Mouse (Mus musculus): ENCODE measurements around the gene Myo5a. TPM values are rescaled to one million over a fixed set of nuclear protein-coding genes. Genes with fewer than 3 reads are reported as not detected.

Gene Myo5a
- total RNA-seq (2021) = 1 to 10 TPM; 9.2 to 9.9 TPM
- long read RNA-seq, experiment 1, partial matches to known transcripts = 0 of 4 reads
- long read RNA-seq, experiment 1, other reads (novel, unspliced or antisense) = 4 of 4 reads
- long read RNA-seq, experiment 2, partial matches to known transcripts = 1 of 3 reads
- long read RNA-seq, experiment 2, other reads (novel, unspliced or antisense) = 2 of 3 reads

DNA sequence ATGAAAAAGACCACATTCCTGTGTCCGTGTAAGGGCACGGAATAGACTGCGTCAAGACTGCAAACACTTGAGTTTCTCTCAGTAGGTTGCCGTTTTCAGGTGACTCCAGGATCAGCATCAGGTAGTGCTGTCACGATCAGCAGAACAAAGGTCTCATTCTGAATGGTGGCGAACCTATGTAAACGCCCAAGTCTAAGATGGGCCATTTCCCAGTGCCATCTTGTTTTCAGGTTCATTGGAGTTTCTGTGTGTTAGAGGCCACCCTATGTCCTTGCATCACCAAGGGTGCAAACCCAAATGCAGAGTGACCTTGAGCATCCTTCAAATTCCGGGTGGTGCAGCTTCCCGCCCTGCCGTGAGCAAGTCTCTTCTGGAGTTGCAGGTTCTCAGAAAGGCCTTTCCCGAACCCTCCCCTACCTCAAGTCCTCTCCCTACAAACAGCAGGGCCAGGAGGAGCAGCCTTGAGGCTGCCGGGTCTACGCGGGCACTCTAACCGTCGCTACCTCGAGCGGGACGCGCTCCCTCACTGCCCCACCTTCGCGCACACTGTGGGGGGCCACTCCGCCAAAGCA, at the start of gene Myo5a:
Gene Myo5a (plus strand): TSS at position 559 of the 572 bp plus-strand sequence.
- DNase-seq = no peak
- intact Hi-C loops (cut with DNase I) = no loop called here

DNA sequence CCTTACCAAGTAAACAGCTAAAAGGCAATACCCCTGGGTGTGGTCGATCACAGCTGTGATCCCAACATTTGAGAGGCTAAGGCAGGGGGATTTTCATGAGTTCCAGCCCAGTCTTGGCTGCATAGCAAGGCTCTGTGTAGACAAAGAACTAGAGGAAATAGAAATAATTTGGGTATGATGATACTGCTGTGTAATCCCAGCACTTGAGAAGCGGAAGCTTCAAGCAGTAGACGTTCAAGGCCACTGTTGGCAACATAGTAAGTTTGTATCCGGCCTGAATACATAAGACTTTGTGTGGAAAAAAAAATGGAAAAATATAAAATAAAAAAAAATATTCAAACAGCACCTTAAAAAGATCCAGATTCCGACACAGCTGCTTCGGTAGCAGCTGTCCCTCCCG, 48.3 kb upstream of the Myo5a start:
- no peak for DNase-seq
- intact Hi-C loops (cut with DNase I) = no loop called here

DNA sequence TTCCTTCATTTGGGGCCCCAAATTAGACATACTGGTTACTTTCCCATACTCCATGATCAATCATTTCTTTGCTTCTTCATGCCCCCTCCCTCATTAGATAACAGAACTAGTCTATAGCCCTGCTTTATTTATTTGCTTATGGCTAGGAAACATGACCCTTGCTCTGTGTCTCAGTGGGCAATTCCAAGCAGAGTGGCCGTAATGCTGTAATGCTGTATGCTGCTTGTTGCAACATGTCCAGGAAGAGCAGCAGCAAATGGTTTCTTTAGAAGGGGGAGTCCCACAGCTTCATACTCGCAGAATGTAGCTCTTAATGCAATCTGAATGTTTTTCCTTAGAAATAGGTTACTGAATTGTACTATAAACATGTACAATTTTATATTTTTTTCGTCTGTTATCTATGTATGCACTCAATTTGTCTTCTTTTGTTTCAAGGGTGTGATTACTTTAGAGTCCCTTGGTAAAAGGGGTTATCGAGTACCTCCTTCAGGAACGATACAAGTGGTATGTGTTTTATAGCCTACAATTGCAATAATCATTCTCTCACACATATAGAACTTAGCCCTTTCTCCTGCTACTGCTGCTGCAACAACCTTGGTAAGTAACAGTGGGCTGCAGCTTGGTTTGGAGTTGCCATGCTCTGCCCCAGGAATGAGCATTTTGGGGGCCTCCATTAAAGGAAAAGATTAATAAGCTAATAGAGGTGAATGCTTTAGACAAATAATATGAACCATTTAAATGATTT, 47.5 kb upstream of the Myo5a start:
- no peak for DNase-seq
- intact Hi-C loops (cut with DNase I) = no loop called here

DNA sequence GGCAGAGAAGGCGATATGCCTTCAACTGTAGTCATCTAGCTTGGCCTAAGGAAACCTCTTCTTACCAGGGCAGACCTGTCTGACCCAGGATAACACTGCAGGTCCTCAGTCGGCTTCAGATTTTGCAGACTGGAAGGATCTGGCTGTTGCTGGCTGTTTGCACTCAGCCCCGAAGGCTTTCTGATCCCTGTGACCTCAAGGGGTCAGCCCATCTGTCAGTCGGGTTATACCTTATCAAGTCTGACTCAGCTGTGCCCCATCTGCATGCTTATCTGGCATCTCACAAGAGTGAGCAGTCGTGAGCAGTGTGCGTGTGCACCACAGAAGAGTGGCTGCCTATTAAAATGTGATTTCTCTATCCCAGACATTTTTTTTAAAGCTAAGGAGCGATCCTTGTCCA, 46.7 kb upstream of the Myo5a start:
- intact Hi-C loops (cut with DNase I) = no loop called here
- no peak for DNase-seq

DNA sequence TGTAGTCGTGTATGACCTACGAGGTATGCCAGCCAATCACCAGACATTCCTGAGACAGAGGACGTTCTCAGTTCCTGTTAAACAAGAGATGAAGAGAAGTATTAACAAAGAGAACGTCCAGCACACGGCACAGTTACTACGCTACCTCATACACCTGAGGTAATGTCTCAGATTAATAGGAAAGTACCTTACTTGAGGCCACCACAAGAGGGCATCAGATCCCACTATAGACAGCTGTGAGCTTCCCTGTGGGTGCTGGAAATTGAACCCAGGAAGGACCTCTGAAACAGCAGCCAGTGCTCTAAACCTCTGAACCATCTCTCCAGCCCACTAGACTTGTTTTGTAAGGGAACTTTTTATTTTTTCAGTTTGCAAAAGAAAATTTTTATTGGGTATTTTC, 45.1 kb upstream of the Myo5a start:
- intact Hi-C loops (cut with DNase I) = no loop called here
- DNase-seq = no peak

DNA sequence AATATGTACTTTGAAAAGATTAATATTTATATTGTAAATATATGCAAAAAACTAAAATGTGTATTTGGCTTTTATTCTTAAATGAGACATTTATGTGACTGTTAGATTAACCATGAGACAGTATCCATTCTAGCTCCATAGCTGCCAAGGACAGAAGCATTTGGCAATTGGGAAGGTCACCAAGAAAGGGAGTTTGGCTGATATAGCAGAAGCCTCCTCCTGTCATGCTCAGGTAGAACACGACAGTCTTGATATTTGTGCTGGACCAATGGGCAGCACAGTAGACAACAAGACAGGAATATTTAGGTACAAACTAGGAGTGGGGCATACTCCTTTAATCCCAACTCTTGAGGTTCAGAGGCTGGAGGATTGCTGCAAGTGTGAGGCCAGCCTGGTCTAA, 38.4 kb upstream of the Myo5a start:
- intact Hi-C loops (cut with DNase I) = loop anchor here (5.0 kb wide), 1 partner anchor 125 kb away; no protein-coding TSS in a partner anchor
- no peak for DNase-seq

DNA sequence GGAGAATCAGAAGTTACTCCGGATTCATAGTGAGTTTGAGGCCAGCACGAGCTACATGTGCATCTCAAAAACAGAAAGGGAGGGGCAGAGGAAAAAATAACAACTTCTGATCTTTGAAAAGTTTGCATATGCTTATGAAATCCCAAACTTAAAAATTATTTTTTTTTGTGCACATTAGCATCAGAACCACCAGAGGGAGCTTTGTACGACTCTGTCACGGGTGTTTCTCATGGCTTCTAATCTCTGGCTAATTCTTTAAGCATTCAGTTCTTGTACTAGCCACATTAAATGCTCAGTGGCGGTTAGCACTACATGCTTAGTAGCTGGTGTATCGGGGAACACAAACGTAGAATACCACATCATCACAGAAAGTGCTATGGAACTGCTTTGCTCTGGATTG, 37.7 kb upstream of the Myo5a start:
- intact Hi-C loops (cut with DNase I) = loop anchor here (5.0 kb wide), 1 partner anchor 126 kb away; no protein-coding TSS in a partner anchor
- DNase-seq = no peak

DNA sequence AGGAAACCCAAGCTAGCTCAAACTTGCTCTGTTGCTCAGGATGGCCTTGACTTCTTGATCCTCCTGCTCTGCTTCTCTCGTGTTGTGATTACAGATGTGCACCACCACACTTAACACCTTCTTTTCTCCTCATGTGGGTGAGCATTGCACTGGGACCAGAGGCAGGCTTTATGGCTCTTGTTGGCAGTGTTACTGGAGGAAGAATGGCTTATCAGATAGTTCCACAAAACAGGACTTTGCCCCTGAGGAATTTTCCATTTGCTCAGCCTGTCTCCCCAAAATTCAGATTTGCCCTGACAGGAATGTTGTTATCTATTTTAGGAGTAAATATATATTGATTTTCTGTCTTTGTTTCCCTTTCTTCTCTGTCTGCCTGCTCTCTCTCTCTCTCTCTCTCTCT, 36.1 kb upstream of the Myo5a start:
- intact Hi-C loops (cut with DNase I) = loop anchor here (5.0 kb wide), 1 partner anchor 127 kb away; no protein-coding TSS in a partner anchor
- no peak for DNase-seq

DNA sequence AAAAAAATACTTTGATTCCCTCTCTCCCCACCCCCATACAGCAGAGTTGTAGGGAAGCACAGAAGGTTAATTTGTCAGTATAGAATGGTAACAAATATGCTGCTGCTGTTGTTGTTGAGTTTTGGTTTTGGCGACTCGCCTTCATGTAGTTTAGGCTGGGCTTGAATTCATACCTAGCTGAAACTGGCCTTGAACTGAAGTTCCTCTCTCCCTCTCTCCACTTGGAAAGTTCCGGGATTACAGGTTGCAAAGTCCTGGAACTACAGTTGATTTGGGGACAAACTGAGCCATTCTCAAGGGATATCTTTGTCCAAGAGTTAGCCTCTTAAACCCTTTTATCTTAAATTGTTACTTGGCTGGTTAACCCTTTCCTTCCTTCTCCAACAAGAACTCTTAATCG, 34.9 kb upstream of the Myo5a start:
- DNase-seq = no peak
- intact Hi-C loops (cut with DNase I) = no loop called here

DNA sequence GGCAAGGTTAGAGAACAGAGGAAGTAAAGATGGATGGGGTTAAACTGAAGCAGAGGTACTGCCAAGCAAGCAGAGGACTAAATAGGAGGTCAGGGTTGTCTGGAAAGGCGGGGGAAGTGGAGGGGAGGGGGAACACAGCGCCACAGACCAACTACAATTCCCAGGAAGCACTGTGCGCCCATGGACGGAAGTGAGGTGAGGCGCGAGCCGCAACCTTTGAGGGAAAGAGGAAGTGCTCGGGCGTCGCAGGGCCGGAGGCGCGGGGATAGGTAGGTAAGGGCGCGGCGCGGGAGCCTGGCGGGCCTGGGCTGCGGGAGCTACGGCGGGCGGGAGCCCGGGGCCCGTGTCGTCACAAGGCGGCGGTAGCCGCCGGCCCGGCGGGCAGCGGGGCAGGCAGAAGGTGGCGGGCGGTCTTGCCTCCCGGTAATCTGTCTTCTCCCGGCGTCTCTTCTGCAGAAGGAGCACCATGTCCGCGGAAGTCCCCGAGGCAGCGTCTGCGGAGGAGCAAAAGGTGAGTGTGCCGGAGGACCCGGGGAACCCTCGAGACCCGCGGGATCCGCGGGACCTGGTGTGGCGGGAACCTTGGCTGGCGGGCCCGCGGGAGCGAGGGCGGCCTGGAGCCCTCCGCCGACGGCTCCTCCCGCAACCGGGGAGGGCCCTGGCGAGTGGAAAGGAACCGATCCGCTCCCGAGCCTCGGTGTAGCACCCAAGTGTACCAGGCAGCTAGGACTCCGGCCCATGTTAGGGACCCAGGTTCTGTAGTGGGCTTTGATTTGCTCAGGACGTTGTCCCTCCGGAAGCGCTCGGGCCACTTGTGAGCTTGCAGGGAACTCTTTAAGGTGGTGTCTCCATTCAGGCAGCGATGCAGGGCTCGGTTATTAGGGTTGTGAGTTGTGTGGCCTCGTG, 33.1 kb upstream of the Myo5a start, which contains the start of gene Arpp19:
Gene Arpp19 (plus strand): TSS at position 164 of the 906 bp plus-strand sequence.
- intact Hi-C loops (cut with DNase I) = no loop called here
- DNase-seq = peak; percentile 69 to 71

DNA sequence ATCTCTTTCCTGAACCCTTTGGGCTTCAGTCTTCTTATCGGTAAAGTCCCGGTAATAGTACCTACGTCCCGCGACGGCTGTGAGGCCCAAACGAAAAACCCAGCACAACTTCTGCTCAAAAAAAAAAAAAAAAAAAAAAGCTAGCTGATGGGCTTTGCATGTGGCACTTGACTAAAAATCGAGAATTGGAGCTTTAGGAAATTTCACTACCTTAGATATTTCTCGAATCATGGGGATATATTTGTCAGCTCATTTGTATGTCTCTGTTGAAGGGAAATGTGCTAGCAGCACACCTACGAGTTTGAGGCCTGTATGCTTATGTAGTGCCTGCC, 32.5 kb upstream of the Myo5a start:
- intact Hi-C loops (cut with DNase I) = no loop called here
- no peak for DNase-seq

DNA sequence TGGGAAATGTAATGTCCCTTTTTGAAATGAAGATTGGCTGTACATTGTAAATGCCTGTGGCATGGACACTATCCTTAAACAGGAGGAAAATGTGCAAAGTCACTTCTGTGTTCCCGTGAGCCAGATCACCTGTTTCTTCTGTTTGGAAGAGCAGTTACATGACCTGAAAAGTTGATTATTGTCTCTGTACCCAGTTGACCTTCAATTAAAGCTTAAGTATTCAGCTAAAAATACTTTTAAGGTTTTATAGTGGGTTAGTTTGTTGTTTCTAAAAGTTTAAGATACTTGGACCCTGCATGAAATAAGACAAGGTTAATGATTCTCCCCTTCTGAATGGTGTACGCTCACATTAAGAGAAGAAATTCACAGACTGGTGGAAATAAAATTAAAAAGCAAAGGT, 30.2 kb upstream of the Myo5a start:
- intact Hi-C loops (cut with DNase I) = no loop called here
- no peak for DNase-seq

DNA sequence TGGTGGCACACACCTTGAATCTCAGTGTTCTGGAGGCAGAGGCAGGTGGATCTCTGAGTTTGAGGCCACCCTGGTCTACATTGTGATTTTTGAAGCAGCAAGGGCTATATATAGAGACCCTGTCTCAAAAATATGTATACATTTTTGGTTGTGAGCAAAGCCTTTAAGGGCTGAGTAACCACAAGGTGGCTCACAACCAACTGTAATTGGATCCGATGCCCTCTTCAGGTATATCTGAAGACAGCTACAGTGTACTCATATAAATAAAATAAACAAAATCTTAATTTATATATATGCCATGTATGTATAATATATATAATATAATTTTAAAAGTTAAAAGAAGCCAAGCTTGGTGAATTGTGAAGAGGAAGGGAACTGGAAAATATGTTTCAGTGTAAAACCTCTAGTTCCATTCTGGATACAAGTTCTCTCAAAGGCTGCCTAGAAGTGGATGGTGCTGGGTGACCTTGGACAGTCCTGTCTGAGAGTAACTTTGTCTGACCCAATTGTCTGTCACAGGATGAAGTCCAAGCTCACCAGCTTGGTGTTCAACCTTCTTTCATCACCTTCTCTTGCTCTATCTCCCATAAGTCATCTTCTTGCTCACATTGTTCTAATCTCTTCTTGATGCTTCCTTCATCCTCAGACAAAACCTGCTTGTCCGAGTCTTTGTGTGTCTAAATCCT, 28.8 kb upstream of the Myo5a start:
- no peak for DNase-seq
- intact Hi-C loops (cut with DNase I) = no loop called here

DNA sequence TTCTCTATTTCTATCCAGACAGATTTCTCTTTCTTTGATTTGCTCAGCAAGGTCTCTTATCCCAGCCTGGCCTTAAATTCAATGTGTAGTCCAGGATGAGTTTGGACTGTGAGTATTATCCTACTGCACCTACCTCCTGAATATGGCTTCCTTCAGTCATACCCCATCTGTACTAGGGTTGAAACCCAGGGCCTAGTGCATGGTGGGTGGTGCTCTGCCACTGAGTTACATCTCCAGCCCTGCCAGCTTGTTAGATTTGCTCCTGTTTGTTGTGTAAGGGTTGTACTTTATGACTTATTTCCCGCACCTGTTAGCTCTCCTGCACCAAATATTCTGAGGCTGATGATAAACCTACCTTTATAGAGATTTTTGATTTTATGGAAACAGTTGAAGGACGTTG, 27.6 kb upstream of the Myo5a start:
- DNase-seq = no peak
- intact Hi-C loops (cut with DNase I) = no loop called here

DNA sequence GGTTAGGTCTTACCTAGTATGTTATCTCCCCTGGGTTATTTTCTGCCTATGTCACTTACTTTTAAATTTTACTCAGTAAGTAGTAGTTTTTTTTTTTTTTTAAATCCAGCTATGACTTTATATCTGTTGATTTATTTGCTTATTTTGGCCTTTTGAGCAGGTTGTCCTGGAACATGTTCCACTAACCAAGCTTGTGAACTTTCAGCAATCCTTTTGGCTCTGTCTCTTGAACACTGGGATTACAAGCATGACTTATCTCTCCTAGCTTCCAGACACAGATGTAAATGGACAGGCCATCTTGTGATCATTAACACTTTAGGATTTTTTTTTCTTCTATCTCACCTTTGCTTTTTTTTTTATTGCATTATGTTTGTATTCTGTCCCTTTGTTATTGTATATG, 23.7 kb upstream of the Myo5a start:
- DNase-seq = no peak
- intact Hi-C loops (cut with DNase I) = loop anchor here (5.0 kb wide), 1 partner anchor 245 kb away; no protein-coding TSS in a partner anchor

DNA sequence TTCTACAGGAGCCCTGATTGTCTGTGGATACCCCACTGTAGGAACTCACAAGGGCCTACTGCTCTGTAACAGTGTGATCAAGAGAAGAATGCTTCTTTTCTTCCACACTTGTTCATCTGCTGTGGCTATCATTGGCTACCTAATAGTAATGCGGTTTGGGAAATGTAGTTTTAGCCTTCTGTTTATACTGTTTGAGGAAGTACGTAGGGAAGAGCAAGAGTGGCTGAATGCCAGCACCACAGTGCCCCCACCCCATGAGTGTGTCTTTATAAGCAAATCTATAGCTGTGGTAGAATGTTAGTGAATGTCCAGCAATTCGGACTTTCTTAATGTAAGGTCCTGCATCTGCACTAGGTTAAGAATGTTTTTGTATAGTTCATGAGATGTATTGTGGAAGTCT, 21.7 kb upstream of the Myo5a start:
- DNase-seq = no peak

DNA sequence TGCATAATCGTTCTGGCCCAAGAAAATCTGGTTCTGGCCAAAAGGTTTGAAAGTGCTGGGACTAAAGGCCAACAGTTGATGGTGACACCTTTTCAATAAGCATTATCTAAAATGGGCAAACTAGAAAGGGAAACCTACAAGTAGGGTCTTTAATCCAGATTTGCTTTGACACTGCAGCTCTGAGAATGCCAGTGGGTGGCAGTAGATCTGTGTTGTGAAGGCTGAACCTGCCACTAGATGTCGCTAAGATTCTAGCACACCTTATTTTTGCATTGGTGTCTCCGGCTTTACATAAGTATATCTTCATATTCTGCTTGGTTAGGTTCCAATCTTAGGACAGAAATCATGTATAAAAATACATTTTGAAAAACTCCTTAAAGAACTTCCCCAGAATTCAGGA, 20.8 kb upstream of the Myo5a start:
- intact Hi-C loops (cut with DNase I) = no loop called here
- DNase-seq = peak in 1 of 2 experiments; percentile 51

More for the DNA sequence above, 21.7 kb upstream of the Myo5a start:
- intact Hi-C loops (cut with DNase I) = loop anchor here (5.0 kb wide), 1 partner anchor 243 kb away; no protein-coding TSS in a partner anchor

DNA sequence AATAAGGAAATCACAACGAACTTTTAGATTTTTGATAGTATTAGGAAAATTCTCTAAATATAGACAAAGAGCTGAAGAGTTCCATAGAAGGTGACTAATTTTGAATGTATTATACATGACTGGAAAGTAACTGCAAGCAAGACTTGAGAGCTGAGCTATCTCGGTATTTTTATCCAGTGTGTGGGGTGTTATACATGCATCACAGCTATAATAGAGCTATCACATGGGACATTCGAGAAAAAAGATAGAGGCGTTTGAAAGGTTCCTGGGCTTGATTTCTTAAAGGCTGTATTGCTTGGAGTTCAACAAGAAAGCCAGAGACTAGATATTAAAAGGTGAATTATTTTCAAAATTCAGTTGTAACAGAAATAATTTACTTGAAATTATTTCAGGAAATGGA, 19.0 kb upstream of the Myo5a start:
- intact Hi-C loops (cut with DNase I) = no loop called here
- DNase-seq = no peak

DNA sequence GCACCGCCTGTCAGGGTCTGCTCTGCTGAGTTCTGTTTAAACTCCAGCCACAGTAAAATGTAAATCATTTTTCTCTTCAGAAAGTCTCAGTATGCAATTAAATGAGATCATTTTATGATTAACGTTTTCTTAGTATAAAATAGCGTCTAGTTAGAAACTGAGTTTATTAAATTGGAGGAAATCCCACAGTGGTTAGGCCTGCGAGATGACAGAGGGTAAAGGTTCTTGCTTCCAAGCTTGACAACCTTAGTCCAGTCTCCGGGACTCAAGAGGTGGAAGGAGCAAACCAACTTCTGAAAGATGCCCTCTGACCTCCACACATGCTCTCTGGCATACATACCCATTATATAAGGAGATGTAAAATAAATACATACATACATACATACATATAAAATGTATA, 15.8 kb upstream of the Myo5a start:
- intact Hi-C loops (cut with DNase I) = no loop called here
- no peak for DNase-seq

DNA sequence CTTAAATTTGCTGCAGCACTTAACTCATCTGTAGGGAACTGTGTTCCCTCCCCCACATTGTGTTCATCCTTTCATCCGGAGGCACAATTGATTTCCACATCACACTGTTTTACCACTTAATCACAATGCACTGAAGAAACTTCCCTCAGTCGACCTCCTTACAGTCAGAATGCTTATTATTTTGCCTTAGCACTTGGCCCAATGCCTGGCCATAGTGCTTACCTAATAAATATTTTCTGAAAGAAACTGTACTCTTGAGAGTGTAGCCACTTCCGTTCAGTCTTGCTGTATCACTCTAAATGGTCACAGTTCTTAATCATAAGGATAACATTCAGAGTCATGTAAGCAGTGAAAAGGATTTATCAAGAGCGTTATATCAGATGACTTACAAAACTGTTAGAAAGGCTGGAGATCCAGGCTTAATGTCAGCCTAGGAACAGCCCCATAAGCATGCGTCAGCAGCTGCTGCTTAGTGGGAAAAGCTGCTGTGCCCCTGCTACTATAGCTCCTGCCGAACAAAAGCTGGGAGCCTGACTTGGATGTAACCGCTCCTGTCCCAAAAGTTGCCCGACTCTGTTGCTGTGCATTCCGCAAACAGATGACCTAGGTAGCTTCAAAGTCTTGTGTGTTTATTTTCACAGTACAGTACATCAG, 6.0 kb upstream of the Myo5a start:
- no peak for DNase-seq
- intact Hi-C loops (cut with DNase I) = no loop called here
